Mouse (Mus musculus) heart, adult 18-20 months (tissue): ENCODE data around the gene Slc37a2. TPM values are rescaled to one million over a fixed set of nuclear protein-coding genes. Genes with fewer than 3 reads are reported as not detected.
A peak's percentile ranks its signal among the peaks of the same experiment; 100 is the strongest.

Experiments
- DNase-seq, 2 experiments: peaks; one replicate each; pipeline ENCODE4 v3.0.0; 2021 to 2022; ENCODE audit warnings: mixed read lengths in 1 of 2
- total RNA-seq, 2 experiments: library from RNA; stranded (reverse); gene quantifications; 2 replicates each; pipeline ENCODE4 v1.2.3; 2021

Gene Slc37a2
- total RNA-seq, 2 experiments from 2014 or later: 2.4 to 3.1 TPM

GRCm38 (mm10) chr9:37214327-37215060 lies 41.0 kb downstream of the Slc37a2 start:
- no peak for DNase-seq

- DNase-seq: no peak
Measured at GRCm38 (mm10) chr9:37213060-37213738, 42.3 kb downstream of the Slc37a2 start.

- peak; percentile 97 for DNase-seq
Measured at GRCm38 (mm10) chr9:37207929-37208411, 47.6 kb downstream of the Slc37a2 start, which contains the start of gene Tmem218. Gene Tmem218, plus strand, starts transcription at chr9:37208223.

GRCm38 (mm10) chr9:37203884-37204283 lies 51.7 kb downstream of the Slc37a2 start:
- no peak for DNase-seq

- no peak for DNase-seq
Measured at GRCm38 (mm10) chr9:37200414-37200813, 55.1 kb downstream of the Slc37a2 start.

GRCm38 (mm10) chr9:37197067-37197466 lies 58.5 kb downstream of the Slc37a2 start:
- no peak for DNase-seq

GRCm38 (mm10) chr9:37188024-37188423 lies 67.5 kb downstream of the Slc37a2 start:
- no peak for DNase-seq

- no peak for DNase-seq
Measured at GRCm38 (mm10) chr9:37187407-37187806, 68.1 kb downstream of the Slc37a2 start.

- peak in 1 of 2 experiments; percentile 14 for DNase-seq
Measured at GRCm38 (mm10) chr9:37183176-37183575, 72.4 kb downstream of the Slc37a2 start.

GRCm38 (mm10) chr9:37181596-37181995 lies 73.9 kb downstream of the Slc37a2 start:
- no peak for DNase-seq

GRCm38 (mm10) chr9:37179596-37179995 lies 75.9 kb downstream of the Slc37a2 start:
- no peak for DNase-seq

GRCm38 (mm10) chr9:37178911-37179310 lies 76.6 kb downstream of the Slc37a2 start:
- DNase-seq: no peak

Other genes with a start within 250 kb of the Slc37a2 start
- gene Pknox2, start 108.3 kb downstream of the Slc37a2 start, total RNA-seq: 10 to 100 TPM in 1 of 2 experiments, 1 to 10 TPM in 1; 6.8 to 10.0 TPM
- gene Tmem218, start 47.5 kb downstream of the Slc37a2 start, total RNA-seq: 1 to 10 TPM; 7.6 to 8.3 TPM
- gene Ccdc15, start 92.7 kb upstream of the Slc37a2 start, total RNA-seq: 1 to 10 TPM; 1.5 to 2.1 TPM
- under 1 TPM in 1 of 2 experiments, not detected in 1; 0.08 TPM for gene Hepacam, start 111.6 kb upstream of the Slc37a2 start, total RNA-seq
- 10 to 100 TPM; 27.9 to 38.3 TPM for gene Robo4, start 146.2 kb upstream of the Slc37a2 start, total RNA-seq
- gene Robo3, start 177.5 kb upstream of the Slc37a2 start, total RNA-seq: not detected
- gene Msantd2, start 233.6 kb upstream of the Slc37a2 start, total RNA-seq: 1 to 10 TPM; 5.9 to 7.9 TPM